Mouse (Mus musculus): Measurements from ENCODE around the gene Strn4. TPM values are rescaled to one million over a fixed set of nuclear protein-coding genes. Genes with fewer than 3 reads are reported as not detected.

Strn4 gene
- total RNA-seq, 2 experiments from 2014 or later: 22.6 to 29.3 TPM

DNA sequence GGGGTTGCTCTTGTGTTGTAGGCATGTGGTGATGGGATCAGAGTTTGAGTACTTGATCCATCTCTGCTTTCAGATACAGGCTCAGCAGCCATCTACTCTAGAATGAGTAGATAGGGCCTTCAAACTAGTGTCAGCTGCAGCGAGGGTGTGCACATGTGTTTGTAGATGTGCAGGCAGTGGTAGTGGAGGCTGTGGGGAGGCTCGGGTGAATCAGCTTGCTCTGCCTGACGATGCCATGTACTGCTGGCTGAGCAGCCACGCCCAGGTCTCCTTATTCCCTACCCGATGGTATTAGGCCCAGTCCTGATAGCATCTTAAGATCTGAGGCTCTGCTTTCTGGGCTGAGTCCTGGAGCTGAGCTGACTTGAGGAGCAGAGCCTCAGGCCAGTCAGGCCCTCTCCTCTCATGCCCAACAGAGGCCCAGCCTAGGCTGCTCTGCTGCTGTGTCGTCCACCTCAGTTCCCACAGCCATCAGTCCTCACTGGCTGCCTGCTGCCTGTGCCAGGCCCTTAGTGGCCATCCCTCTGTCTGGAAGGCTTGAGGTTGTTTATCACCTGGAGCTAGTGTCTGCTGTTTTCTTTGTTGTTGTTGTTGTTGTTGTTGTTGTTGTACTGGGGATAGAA is 23.2 kb downstream of the Strn4 start:
- intact Hi-C loops (cut with DNase I; ENCODE audit: low total_unique reads): no loop called here
- no peak for DNase-seq

DNA sequence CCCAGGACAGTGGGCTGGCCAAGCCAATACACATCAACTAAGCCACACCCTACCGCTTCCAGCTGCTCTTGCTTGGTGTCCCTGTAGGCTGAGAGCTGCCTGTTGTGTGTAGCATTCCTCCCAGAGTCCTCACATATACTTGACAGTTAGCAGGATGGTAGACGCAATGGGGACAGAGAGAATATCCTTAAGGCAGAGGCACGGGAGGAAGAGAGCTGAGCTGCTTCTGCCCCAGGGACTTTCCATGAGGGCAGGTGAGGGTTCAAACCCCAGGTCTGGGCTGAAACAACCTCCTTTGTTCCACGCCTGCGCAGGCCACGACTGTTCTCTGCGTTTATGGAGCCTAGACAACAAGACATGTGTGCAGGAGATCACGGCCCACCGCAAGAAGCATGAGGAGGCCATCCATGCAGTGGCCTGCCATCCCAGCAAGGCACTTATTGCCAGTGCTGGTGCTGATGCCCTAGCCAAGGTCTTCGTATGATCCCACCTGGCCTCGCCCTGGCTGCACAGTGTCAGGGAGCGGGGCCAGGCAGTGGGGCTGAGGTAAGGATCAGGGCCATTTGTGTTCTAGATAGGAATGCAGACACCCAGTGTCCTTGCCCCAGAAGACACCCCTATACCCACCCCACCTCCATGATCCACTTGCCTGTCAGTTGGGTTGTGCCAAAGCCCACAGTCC is 23.9 kb downstream of the Strn4 start:
- no peak for DNase-seq
- intact Hi-C loops (cut with DNase I; ENCODE audit: low total_unique reads): no loop called here

DNA sequence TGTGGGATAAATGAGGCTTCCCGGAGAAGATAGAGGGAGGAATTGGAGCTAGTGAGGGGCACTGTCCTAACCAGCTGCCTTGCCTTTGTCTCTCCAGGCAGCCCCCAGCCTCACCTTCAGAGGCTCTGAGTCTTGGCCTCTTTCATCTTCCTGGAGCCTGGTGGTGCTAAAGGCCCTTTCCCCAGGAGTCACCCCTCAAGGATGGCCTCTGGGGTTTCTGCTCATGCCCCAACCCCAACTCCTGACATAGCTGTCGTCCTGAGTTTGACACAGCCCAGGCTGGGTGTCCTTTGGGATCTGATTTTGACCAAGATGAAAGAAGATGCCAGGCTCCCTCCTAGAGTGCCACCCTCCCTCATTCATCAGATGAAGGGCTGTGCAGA is 24.4 kb downstream of the Strn4 start:
- intact Hi-C loops (cut with DNase I; ENCODE audit: low total_unique reads): no loop called here
- no peak for DNase-seq

DNA sequence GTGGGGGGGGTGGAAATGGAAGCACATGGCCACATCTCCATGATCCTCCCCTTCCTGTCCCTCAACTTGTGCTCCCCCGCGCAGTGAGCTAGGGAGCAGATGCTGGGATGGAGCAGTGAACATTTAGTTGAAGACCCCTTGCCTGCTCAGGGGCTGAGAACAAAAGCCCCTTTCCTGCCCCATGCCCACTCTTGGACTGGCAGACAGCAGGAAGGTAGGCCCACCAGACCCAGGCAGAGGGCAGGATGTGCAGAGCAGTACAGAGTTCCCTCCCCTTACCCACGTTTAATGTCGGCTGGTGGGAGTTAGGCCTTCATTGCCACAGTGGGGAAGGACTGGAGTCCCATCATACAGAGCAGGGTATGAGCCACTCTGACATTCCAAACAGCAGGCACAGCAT is 25.4 kb downstream of the Strn4 start:
- no peak for DNase-seq

DNA sequence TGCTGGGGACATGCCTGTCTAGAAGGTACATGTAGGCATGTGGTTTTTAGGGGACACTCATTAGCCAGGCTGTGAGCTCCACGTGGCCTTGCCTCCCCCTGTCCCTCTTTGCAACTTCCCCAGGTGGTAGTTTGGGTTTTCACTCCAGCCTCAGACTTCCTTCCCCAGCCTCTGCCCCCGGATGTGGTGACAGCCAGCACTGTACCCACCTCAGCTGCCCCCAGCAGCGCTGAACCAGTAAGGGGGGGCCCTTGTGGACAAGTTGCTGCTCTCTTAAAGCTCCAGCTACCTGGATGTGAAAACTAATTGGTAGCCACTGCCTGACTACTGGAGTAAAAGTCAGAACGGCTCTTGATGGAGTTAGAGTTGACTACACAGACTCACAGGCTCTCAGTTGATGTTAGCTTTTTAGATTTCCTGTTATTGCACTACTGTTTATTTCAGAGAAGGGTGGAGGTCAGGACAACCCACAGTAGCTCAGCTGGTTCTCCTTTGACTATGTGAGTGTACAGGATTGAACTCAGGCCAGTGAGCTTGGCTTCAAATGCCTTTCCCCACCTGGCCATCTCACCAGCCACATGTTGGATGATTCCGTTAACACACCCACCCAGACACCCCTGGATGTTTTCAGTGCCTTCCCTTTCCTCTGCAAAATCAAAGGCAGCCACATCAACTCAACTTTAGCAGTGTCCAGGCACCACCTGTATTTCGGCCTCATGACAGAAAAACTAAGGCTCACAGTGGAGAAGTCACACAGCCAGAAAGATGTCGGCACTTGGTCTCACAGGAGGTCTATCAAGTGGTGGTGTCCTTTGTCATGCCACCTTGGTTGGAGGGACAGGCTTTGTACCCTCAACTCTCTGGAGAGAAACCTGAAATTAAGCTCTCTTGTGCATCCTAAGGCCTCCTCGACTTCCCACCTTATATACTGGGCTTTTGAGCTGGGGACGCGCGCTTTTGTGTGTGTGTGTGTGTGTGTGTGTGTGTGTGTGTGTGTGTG is 26.2 kb downstream of the Strn4 start:
- DNase-seq: no peak
- intact Hi-C loops (cut with DNase I; ENCODE audit: low total_unique reads): no loop called here

More for the DNA sequence above, 25.4 kb downstream of the Strn4 start:
- intact Hi-C loops (cut with DNase I; ENCODE audit: low total_unique reads): no loop called here

DNA sequence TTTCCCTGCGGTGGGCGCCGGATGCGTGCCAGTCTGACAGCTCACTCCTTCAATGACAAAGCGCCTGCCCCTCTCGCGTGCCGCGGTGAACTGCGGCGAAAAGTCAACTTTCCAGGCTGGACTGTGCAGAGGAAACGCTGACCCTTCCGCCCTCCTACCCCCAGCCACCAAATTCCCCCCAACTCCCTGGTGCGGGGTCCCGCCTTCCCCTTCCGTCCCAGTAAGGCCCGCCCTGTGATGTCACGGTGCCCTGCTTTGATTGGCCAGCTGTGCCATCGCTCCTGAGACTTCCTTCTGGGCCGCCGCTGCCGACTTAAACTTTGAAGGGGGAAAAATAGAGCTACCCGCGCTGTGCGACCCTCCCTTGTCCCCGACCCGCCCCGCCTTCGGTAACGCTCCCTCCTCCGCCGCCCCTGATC is 27.0 kb downstream of the Strn4 start, which contains the start of gene Prkd2:
Gene Prkd2, plus strand, starts transcription at position 258 of the 419 bp plus-strand sequence.
- intact Hi-C loops (cut with DNase I; ENCODE audit: low total_unique reads): no loop called here

DNA sequence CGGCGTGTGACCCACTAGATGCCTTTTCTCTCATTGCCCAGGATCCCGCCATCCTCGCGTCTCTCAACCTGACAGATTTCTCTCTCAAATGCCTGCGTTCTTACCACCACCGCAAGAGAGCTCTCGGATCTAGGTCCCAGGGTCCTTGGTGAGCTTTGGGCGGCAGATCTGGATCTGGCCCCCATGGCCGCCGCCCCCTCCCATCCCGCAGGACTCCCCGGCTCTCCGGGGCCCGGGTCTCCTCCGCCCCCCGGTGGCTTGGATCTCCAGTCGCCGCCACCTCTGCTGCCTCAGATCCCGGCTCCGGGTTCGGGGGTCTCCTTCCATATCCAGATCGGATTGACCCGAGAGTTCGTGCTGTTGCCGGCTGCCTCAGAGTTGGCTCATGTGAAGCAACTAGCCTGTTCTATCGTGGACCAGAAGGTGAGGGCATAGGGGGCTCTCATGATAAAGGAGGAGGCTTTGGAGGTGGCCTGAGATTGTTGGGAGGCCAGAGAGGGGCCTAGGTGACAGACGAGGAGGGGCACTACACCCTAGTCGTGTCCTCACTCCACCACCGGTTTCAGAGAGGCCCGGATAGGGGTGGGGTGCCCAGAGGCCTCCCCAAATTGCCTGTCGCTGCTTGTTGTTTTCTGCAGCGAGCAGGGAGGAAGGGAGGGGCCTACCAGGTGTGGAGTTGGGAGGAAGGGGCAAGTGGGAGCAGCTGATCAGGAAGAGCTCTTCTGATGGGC is 27.9 kb downstream of the Strn4 start:
- intact Hi-C loops (cut with DNase I; ENCODE audit: low total_unique reads): no loop called here
- DNase-seq: no peak

More for the DNA sequence above, 27.0 kb downstream of the Strn4 start, which contains the start of gene Prkd2:
- peak; percentile 92 for DNase-seq

DNA sequence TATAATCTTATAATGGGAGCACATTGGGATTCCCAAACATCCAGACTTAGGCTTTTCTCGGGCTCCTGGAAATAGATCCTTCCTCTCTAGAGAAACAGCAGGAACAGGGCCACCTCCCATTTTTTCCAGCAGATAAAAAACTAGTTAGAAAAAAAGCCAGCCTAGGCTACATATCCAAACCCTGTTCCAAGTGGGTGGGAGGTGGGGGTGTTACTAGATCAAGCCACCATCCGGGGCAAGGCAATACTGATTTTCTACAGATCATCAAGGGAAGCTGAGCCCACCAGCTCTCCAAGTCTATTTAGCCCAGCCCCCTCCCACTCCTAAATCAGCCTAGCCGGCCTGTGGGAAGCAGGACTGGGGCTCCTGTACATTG is 29.0 kb downstream of the Strn4 start:
- no peak for DNase-seq

DNA sequence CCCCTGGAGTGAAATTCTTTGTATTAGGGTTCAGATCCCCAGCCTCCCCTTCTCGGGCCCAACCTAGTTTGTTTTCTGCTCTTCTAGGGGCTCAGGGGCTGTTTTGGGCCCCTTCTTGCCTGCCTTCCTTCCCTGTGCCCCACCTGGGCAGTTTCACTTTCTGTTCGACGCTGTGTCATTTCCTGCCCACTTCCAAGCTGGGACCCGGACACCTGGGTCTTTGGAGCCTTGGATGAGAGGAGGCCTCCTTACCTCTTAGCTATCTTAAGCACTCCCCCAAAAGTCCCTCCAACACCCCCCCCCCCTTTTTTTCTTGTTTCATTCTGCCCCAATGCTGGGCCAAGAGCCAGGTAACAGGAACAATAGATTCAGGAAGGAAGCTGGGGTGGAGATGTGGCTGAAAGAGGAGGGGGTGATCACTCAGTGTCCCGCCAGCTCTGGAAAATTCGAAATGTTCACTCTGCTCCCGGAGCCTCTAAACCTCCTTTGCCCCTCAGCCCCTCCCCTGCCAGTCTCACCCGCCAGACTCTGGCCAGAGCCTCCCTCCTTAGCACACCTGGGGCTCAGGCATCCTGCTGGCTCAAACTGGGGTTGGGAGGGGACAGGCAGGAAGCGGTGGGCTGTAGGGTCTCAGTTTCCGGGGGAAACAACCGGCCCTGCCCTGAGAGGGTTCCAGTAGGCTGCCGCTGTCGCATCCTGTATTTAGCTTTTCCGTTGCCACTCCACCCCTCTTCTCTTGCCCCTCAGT is 29.6 kb downstream of the Strn4 start:
- intact Hi-C loops (cut with DNase I; ENCODE audit: low total_unique reads): no loop called here
- no peak for DNase-seq

More for the DNA sequence above, 29.0 kb downstream of the Strn4 start:
- intact Hi-C loops (cut with DNase I; ENCODE audit: low total_unique reads): no loop called here

DNA sequence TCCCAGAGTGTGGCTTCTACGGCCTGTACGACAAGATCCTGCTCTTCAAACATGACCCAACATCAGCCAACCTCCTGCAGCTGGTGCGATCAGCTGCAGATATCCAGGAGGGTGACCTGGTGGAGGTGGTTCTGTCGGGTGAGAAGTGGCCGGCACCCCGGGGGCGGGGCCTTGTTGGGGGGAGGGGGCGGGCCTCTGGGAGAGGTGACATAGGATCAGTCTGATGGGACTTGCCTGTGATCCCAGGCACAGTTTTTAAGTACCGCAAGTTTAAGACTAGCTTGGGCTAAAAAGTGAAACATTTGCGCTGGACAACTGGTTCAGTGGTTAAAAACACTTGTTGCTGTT is 30.1 kb downstream of the Strn4 start:
- intact Hi-C loops (cut with DNase I; ENCODE audit: low total_unique reads): no loop called here
- no peak for DNase-seq

DNA sequence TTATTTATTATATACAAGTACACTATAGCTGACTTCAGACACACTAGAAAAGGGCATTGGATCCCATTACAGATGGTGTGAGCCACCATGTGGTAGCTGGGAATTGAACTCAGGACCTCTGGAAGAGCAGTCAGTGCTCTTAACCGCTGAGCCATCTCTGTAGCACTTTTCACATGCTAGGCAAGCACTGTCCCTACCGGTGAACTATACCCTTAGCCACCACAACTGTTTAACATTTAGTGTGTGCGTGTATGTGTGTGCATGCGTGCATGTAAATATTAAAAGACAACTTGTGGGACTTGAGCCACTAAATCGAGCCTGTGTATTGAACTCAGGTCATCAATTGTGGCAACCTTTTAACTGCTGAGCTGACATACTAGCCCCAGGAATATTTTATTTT is 31.1 kb downstream of the Strn4 start:
- no peak for DNase-seq
- intact Hi-C loops (cut with DNase I; ENCODE audit: low total_unique reads): no loop called here

DNA sequence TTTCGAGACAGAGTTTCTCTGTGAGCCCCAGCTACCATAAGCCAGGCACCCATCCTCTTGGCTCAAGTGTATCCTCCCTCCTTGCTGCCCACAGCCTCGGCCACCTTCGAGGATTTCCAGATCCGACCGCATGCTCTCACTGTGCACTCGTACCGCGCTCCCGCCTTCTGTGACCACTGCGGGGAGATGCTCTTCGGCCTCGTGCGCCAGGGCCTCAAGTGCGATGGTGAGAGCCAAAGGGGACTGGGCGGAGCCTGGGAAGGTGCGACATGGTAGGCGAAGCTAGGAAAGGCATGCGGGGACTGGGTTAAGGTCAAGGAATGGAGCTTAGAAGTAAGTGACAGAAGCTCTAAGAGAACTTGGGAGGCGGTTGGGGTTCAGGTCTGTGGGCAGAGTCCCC is 31.8 kb downstream of the Strn4 start:
- DNase-seq: no peak
- intact Hi-C loops (cut with DNase I; ENCODE audit: low total_unique reads): no loop called here

DNA sequence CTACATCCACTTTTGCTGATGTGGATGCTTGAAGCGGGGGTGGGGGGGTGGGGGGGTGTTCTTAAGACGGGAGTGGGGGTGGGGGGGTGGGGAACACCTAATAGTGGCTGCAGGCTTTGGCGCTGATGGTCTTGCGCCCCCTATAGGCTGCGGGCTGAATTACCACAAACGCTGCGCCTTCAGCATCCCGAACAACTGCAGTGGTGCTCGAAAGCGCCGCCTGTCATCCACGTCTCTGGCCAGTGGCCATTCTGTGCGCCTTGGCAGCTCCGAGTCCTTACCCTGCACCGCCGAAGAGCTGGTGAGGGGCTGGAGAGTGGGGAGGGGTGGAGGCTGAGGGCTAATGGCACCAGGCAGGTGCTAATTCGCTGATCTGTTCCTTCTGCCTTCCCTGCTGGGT is 32.9 kb downstream of the Strn4 start:
- DNase-seq: peak; percentile 57
- intact Hi-C loops (cut with DNase I; ENCODE audit: low total_unique reads): no loop called here

DNA sequence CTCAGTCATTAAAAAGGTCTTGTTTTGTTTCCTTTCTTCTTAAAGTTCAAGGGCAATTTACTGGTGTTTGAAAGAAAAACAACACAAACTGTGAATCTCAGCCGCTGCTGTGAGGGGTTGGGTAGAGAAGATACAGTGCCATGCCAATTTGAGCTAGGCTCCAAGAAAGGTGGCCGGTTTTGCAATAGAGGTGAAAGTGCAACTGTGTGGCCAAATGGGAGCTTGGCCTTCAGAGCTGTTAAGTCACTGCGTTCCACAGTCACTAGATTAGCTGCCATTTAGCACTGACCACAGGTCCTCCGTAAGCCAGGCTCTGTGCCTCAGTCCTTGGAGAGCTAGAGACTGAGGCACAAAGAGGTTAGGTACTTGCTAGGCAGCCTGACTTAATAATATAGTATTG is 35.9 kb downstream of the Strn4 start:
- intact Hi-C loops (cut with DNase I; ENCODE audit: low total_unique reads): no loop called here

DNA sequence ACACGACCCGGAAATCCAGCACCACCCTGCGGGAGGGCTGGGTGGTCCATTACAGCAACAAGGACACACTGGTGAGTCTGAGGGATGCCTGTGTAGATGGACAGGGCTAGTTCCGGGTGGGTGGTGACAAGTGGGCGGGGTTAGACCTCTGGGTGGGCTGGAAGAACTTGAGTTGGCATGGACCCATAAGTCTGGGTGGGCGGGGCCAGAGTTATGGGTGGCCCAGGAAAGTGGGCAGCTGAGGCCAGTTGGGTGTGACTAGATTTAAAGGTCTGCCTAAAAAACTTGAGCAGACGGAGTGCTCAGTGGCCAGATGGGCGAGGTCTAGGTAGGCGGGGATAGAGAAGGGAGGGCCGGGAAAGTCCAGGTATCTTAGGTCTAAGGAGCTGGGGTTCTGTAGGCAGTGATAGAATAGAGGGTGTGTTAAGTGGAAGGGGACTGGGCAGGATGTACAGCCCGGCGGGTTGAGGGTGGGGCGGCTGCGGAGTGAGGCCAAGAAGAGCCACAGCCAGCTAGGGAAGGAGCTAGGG is 37.7 kb downstream of the Strn4 start:
- no peak for DNase-seq
- intact Hi-C loops (cut with DNase I; ENCODE audit: low total_unique reads): no loop called here

More for the DNA sequence above, 35.9 kb downstream of the Strn4 start:
- DNase-seq: no peak

DNA sequence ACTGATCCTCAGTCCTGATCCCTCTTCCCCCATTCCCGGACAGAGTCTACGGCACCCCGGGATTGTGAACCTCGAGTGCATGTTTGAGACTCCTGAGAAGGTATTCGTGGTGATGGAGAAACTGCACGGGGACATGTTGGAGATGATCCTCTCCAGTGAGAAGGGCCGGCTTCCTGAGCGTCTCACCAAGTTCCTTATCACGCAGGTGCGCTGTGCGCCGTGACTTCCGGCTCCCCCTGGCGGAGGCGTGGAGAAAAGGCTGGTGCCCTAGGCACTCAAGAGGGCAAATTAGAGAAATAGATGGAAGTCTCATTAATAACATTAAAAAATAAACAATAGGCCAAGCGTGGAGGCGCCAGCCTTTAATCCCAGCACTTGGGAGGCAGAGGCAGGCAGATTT is 42.6 kb downstream of the Strn4 start:
- peak; percentile 36 for DNase-seq
- intact Hi-C loops (cut with DNase I; ENCODE audit: low total_unique reads): loop anchor here (5.0 kb wide), 1 partner anchor 36 kb away; no protein-coding TSS in a partner anchor

DNA sequence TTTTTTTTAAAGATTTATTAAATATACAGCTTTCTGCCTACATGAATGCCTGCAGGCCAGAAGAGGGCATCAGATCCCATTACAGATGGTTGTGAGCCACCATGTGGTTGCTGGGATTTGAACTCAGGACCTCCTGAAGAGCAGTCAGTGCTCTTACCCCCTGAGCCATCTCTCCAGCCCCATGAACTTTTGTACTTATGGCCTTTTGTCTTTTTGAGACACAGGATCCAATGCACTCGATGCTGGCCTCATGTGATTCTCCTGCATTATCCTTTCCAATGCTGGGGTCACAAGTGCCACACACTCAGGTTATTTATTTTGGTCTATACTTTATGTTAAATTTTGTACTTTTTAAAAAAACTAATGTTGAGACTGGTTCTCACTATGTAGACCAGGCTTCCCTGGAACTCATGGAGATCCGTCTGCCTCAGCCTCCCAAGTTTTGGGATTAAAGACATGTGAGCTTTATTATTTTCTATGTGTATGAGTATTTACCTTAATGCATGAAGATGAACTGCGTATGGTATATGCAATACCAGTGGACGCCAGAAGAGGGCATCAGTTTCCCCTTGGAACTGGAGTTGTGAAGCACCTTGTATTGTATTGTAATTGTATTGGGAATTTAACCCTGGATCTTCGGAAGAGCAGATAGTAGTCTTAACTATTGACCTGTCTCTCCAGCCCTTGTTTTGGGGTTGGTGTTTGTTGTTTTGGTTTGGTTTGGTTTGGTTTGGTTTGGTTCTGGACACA is 44.4 kb downstream of the Strn4 start:
- intact Hi-C loops (cut with DNase I; ENCODE audit: low total_unique reads): loop anchor here (5.0 kb wide), 1 partner anchor 38 kb away; no protein-coding TSS in a partner anchor
- DNase-seq: no peak

DNA sequence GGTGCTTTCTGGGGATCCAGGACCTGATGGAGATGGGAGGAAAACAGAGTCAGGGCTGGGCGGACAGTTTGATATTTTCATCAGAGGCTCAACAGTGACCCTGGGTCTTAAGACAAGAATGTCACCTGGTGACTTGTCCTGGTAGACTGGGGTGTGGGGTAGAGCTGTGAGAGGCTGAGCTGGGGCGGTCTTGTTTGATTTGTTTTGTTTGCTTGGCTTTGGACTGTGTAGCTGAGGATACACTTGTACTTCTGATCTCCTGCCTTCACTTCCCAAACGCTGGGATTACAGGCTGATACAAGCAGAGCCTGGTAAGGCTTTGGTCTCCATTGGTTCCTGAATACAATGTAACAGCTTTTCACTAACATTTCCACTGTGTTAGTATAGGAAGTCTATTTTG is 51.8 kb downstream of the Strn4 start:
- no peak for DNase-seq
- intact Hi-C loops (cut with DNase I; ENCODE audit: low total_unique reads): no loop called here

All from gastrocnemius, postnatal 14 days (tissue).